Mouse (Mus musculus): ENCODE measurements at regions not wholly inside any gene's neighbourhood (a gene's known extent, or its start where the extent isn't known, plus 50 kb on each side); places are given as distances from the start of the nearest gene placed in this dataset.
A peak's percentile ranks its signal among the peaks of the same experiment; 100 is the strongest.

DNA sequence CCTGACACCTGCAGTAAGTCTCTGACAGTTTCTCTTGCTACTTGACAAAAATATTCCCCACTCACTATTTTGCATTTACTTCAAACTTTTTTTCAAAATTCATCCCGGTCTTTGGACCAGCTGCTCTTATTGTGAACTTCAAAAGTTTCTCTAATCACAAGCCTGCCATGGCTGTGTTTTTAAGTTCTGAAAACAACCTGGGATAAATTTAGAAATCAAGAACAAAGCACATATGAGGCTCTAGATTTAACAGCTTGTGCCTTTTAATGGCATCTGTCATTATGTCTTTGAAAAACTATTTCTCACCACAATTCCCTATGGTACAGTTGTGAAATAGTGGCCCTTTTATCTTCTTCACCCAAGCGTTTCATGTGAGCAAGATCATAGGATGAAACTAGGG is 232.4 kb upstream of the Kcnd2 start:
- Histone ChIP-seq H3K4me2 (ENCODE audit: low read depth, low read length) (no peak overlapping the region), H3K9ac (ENCODE audit: low read length) (no peak overlapping the region), H3K27me3 (ENCODE audit: control insufficient read depth, insufficient read depth, low read length) (no peaks in the 10 kb centered on the region), H3K4me3 (ENCODE audit: low read length) (no peak overlapping the region), H3K36me3 (ENCODE audit: control insufficient read depth, insufficient read depth) (no peaks in the 10 kb centered on the region), H3K9me3 (replicated peaks; ENCODE audit: control insufficient read depth, low read length) (no peaks in the 10 kb centered on the region), H3K4me1 (ENCODE audit: control insufficient read depth, insufficient read depth, low read length) (no peaks in the 10 kb centered on the region), H3K27ac (ENCODE audit: low read length) (no peak overlapping the region)
- ATAC-seq (replicated peaks; ENCODE audit: extremely low read depth, insufficient read depth, low FRiP score), result no peak
- 67% methylated on average over 2 of the region's 2 CpGs for WGBS

DNA sequence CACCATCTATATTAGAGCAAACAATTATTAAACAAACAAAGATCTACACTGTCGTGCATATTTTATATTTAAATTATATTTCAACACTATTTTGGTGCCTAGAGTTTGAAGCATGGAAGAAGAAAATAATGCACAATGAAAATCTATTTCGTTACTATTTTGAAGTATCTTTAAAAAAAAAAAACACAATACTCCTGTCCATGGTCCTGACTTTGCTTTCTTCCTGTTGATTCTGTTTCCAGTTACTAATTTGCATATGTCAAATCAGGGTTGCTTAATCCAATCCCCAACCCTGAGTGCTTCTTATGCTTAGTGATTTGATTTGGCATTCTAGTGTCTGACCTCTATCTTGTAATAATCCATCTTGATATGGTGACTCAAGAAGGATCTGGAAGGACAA is 210.2 kb upstream of the Kcnd2 start:
- H3K4me1 ChIP-seq (ENCODE audit: control insufficient read depth, insufficient read depth, low read length), result no peaks in the 10 kb centered on the region
- no peaks in the 10 kb centered on the region for H3K36me3 ChIP-seq (ENCODE audit: control insufficient read depth, insufficient read depth)
- 57% methylated on average over 2 of the region's 2 CpGs for WGBS
- no peak for ATAC-seq (replicated peaks; ENCODE audit: extremely low read depth, insufficient read depth, low FRiP score)
- H3K27me3 ChIP-seq (ENCODE audit: control insufficient read depth, insufficient read depth, low read length), result no peaks in the 10 kb centered on the region
- H3K4me2 ChIP-seq (ENCODE audit: low read depth, low read length), result no peak overlapping the region
- no peak overlapping the region for H3K4me3 ChIP-seq (ENCODE audit: low read length)
- no peak overlapping the region for H3K27ac ChIP-seq (ENCODE audit: low read length)
- H3K9ac ChIP-seq (ENCODE audit: low read length), result no peak overlapping the region
- H3K9me3 ChIP-seq (replicated peaks; ENCODE audit: control insufficient read depth, low read length), result no peaks in the 10 kb centered on the region

GRCm38 (mm10) chr6:21047924-21048323 is 167.4 kb upstream of the Kcnd2 start:
- no peak overlapping the region for H3K4me2 ChIP-seq (ENCODE audit: low read depth, low read length)
- no peak for ATAC-seq (replicated peaks; ENCODE audit: extremely low read depth, insufficient read depth, low FRiP score)
- no peak overlapping the region for H3K4me3 ChIP-seq (ENCODE audit: low read length)
- H3K9me3 ChIP-seq (replicated peaks; ENCODE audit: control insufficient read depth, low read length), result no peaks in the 10 kb centered on the region
- no peaks in the 10 kb centered on the region for H3K27me3 ChIP-seq (ENCODE audit: control insufficient read depth, insufficient read depth, low read length)
- no peak overlapping the region for H3K9ac ChIP-seq (ENCODE audit: low read length)
- no peaks in the 10 kb centered on the region for H3K36me3 ChIP-seq (ENCODE audit: control insufficient read depth, insufficient read depth)
- no peak overlapping the region for H3K27ac ChIP-seq (ENCODE audit: low read length)
- 29% methylated on average over 1 of the region's 1 CpGs for WGBS
- H3K4me1 ChIP-seq (ENCODE audit: control insufficient read depth, insufficient read depth, low read length), result no peaks in the 10 kb centered on the region

DNA sequence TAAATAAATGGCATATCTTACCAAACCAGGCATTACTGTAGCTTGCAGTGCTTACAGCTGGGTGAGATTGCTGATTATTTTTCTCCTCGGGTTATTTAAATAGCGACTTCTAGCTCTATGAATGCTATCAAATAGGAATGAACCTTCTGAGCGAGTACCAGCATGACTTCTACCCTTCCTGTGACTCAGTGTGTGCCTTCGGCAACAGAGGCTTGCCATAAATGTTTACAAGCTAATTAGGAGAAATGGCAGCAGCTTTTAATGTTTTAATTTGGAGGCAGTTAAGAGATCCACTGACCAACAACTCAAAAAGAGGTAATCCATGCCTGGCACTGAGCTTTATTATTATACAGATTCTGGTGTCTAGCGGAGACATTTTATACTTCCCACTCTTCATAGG is 122.3 kb upstream of the Kcnd2 start:
- Histone ChIP-seq H3K27me3 (ENCODE audit: control insufficient read depth, insufficient read depth, low read length) (no peaks in the 10 kb centered on the region), H3K9ac (ENCODE audit: low read length) (no peak overlapping the region), H3K4me3 (ENCODE audit: low read length) (no peak overlapping the region), H3K4me2 (ENCODE audit: low read depth, low read length) (no peak overlapping the region), H3K4me1 (ENCODE audit: control insufficient read depth, insufficient read depth, low read length) (no peaks in the 10 kb centered on the region), H3K9me3 (replicated peaks; ENCODE audit: control insufficient read depth, low read length) (no peaks in the 10 kb centered on the region), H3K36me3 (ENCODE audit: control insufficient read depth, insufficient read depth) (no peaks in the 10 kb centered on the region), H3K27ac (ENCODE audit: low read length) (no peak overlapping the region)
- no peak for ATAC-seq (replicated peaks; ENCODE audit: extremely low read depth, insufficient read depth, low FRiP score)
- 79% methylated on average over 5 of the region's 5 CpGs for WGBS

- 46% methylated on average over 3 of the region's 3 CpGs for WGBS
- peak; percentile 97 for ATAC-seq (replicated peaks; ENCODE audit: extremely low read depth, insufficient read depth, low FRiP score)
- H3K4me2 ChIP-seq (ENCODE audit: low read depth, low read length), result no peak overlapping the region
- H3K4me1 ChIP-seq (ENCODE audit: control insufficient read depth, insufficient read depth, low read length), result 0 out of 2 replicates have a peak, but pooled peaks cover 2% of the 10 kb centered on the region
- no peaks in the 10 kb centered on the region for H3K27me3 ChIP-seq (ENCODE audit: control insufficient read depth, insufficient read depth, low read length)
- no peak overlapping the region for H3K9ac ChIP-seq (ENCODE audit: low read length)
- H3K9me3 ChIP-seq (replicated peaks; ENCODE audit: control insufficient read depth, low read length), result no peaks in the 10 kb centered on the region
- H3K36me3 ChIP-seq (ENCODE audit: control insufficient read depth, insufficient read depth), result no peaks in the 10 kb centered on the region
- H3K27ac ChIP-seq (ENCODE audit: low read length), result peak overlapping the region; percentile 81
- no peak overlapping the region for H3K4me3 ChIP-seq (ENCODE audit: low read length)
Measured at GRCm38 (mm10) chr6:21111238-21111992, 103.9 kb upstream of the Kcnd2 start.

DNA sequence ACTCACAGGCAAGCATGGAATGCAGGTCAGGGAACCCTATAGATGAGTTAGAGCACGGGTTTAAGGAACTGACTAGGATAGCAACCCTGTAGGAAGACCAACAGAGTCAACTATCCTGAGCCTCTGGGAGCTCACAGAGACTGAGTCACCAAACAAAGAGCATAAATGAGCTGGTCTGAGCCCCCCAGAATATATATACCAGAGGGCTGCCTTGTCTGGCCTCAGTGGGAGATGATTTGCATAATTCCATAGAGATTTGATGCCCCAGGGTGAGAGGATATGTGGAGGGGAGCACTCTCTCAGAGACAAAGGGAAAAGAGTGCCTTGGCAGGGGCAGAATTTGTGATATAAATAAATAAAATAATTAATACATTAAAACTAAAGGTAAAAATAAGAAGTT is 93.2 kb upstream of the Kcnd2 start:
- no peak for ATAC-seq (replicated peaks; ENCODE audit: extremely low read depth, insufficient read depth, low FRiP score)
- Histone ChIP-seq H3K4me2 (ENCODE audit: low read depth, low read length) (no peak overlapping the region), H3K9me3 (replicated peaks; ENCODE audit: control insufficient read depth, low read length) (no peaks in the 10 kb centered on the region), H3K4me3 (ENCODE audit: low read length) (no peak overlapping the region), H3K36me3 (ENCODE audit: control insufficient read depth, insufficient read depth) (no peaks in the 10 kb centered on the region), H3K27ac (ENCODE audit: low read length) (no peak overlapping the region), H3K4me1 (ENCODE audit: control insufficient read depth, insufficient read depth, low read length) (no peaks in the 10 kb centered on the region), H3K27me3 (ENCODE audit: control insufficient read depth, insufficient read depth, low read length) (no peaks in the 10 kb centered on the region), H3K9ac (ENCODE audit: low read length) (no peak overlapping the region)
- 46% methylated on average over 1 of the region's 1 CpGs for WGBS

GRCm38 (mm10) chr6:21122852-21123251 is 92.5 kb upstream of the Kcnd2 start:
- Histone ChIP-seq H3K9me3 (replicated peaks; ENCODE audit: control insufficient read depth, low read length) (no peaks in the 10 kb centered on the region), H3K4me1 (ENCODE audit: control insufficient read depth, insufficient read depth, low read length) (no peaks in the 10 kb centered on the region), H3K9ac (ENCODE audit: low read length) (no peak overlapping the region), H3K4me2 (ENCODE audit: low read depth, low read length) (no peak overlapping the region), H3K36me3 (ENCODE audit: control insufficient read depth, insufficient read depth) (no peaks in the 10 kb centered on the region), H3K27me3 (ENCODE audit: control insufficient read depth, insufficient read depth, low read length) (no peaks in the 10 kb centered on the region), H3K27ac (ENCODE audit: low read length) (no peak overlapping the region), H3K4me3 (ENCODE audit: low read length) (no peak overlapping the region)
- no peak for ATAC-seq (replicated peaks; ENCODE audit: extremely low read depth, insufficient read depth, low FRiP score)

Measured in heart, embryonic 16.5 days (tissue).